Mouse (Mus musculus) ES-Bruce4 (cell line): ENCODE data around the gene Ppm1b. TPM values are rescaled to one million over a fixed set of nuclear protein-coding genes. Genes with fewer than 3 reads are reported as not detected.

Source experiments
- H3K27ac ChIP-seq: 2 replicates; pipeline ENCODE4 v1.5.1; 2012; ENCODE audit warnings: low read length, inconsistent platforms; ENCODE audit not compliant: insufficient read depth
- H3K27me3 ChIP-seq: 2 replicates; pipeline ENCODE4 v1.6.1; 2012; ENCODE audit warnings: mild to moderate bottlenecking, low read length, inconsistent platforms; ENCODE audit not compliant: control insufficient read depth, poor library complexity, insufficient read depth, severe bottlenecking
- H3K36me3 ChIP-seq: 2 replicates; pipeline ENCODE4 v1.6.1; 2012; ENCODE audit warnings: inconsistent platforms, mild to moderate bottlenecking, low read length, moderate library complexity; ENCODE audit not compliant: control insufficient read depth, poor library complexity, insufficient read depth, severe bottlenecking
- H3K4me1 ChIP-seq: one replicate; pipeline ENCODE4 v1.8.1; 2011; ENCODE audit warnings: low read length; ENCODE audit not compliant: control insufficient read depth, insufficient read depth
- H3K4me3 ChIP-seq: 2 replicates; pipeline ENCODE4 v1.5.1; 2011; ENCODE audit warnings: low read depth, mild to moderate bottlenecking, low read length
- H3K9ac ChIP-seq: 2 replicates; pipeline ENCODE4 v1.6.1; 2012; ENCODE audit warnings: low read depth, mild to moderate bottlenecking, inconsistent platforms; ENCODE audit not compliant: poor library complexity, severe bottlenecking
- H3K9me3 ChIP-seq: replicated peaks from 2 replicates; pipeline ENCODE4 v1.6.1; 2012; ENCODE audit warnings: mild to moderate bottlenecking, low read length, inconsistent platforms; ENCODE audit not compliant: control insufficient read depth, poor library complexity, insufficient read depth, severe bottlenecking
- CTCF ChIP-seq: IDR thresholded peaks from one replicate; pipeline ENCODE4 v1.8.1; 2011; ENCODE audit warnings: low read depth, low read length
- EP300 ChIP-seq: IDR thresholded peaks from 2 replicates; pipeline ENCODE4 v1.6.1; 2011; ENCODE audit warnings: low read depth, low read length; ENCODE audit not compliant: insufficient read depth
- POLR2A ChIP-seq: IDR thresholded peaks from one replicate; pipeline ENCODE4 v1.8.1; 2011; ENCODE audit warnings: low read length; ENCODE audit not compliant: insufficient read depth
- polyA plus RNA-seq: library from polyadenylated mRNA; stranded (reverse); fragments of >200 nt; gene quantifications from 2 replicates; pipeline ENCODE4 v1.2.4, GENCODE M21; 2011; ENCODE audit warnings: low read depth; ENCODE audit not compliant: missing spikeins, insufficient read depth, insufficient read length

Gene Ppm1b
- polyA plus RNA-seq, 1 experiment = 150 TPM

- Histone ChIP-seq H3K4me3 (no peak overlapping the region), H3K27ac (no peak overlapping the region), H3K9me3 (no peaks in the 10 kb centered on the region), H3K4me1 (no peaks in the 10 kb centered on the region), H3K9ac (no peak overlapping the region), H3K36me3 (no peaks in the 10 kb centered on the region), H3K27me3 (no peaks in the 10 kb centered on the region)
- no peak for TF ChIP-seq EP300
- TF ChIP-seq CTCF = no peak
- TF ChIP-seq POLR2A = no peak
Observed at GRCm38 (mm10) chr17:84940017-84940731, 16.4 kb upstream of the Ppm1b start.

- no peak for TF ChIP-seq CTCF
- peak; percentile 57; the same call in 1 of the 2 replicates for TF ChIP-seq EP300
- Histone ChIP-seq H3K4me1 (no peaks in the 10 kb centered on the region), H3K27me3 (no peaks in the 10 kb centered on the region), H3K36me3 (no peaks in the 10 kb centered on the region), H3K27ac (no peak overlapping the region), H3K4me3 (no peak overlapping the region), H3K9ac (no peak overlapping the region), H3K9me3 (no peaks in the 10 kb centered on the region)
Observed at GRCm38 (mm10) chr17:84941291-84941868, 15.2 kb upstream of the Ppm1b start.

GRCm38 (mm10) chr17:84942358-84943032 is 14.0 kb upstream of the Ppm1b start:
- Histone ChIP-seq H3K27me3 (no peaks in the 10 kb centered on the region), H3K9ac (no peak overlapping the region), H3K4me3 (no peak overlapping the region), H3K36me3 (no peaks in the 10 kb centered on the region), H3K4me1 (no peaks in the 10 kb centered on the region), H3K27ac (no peak overlapping the region), H3K9me3 (no peaks in the 10 kb centered on the region)
- TF ChIP-seq CTCF = no peak
- TF ChIP-seq EP300 = no peak

GRCm38 (mm10) chr17:84943033-84943393 is 13.5 kb upstream of the Ppm1b start:
- no peaks in the 10 kb centered on the region for H3K27me3 ChIP-seq

GRCm38 (mm10) chr17:84944348-84944747 is 12.2 kb upstream of the Ppm1b start:
- Histone ChIP-seq H3K4me3 (no peak overlapping the region), H3K36me3 (no peaks in the 10 kb centered on the region), H3K4me1 (no peaks in the 10 kb centered on the region), H3K9me3 (no peaks in the 10 kb centered on the region), H3K27ac (no peak overlapping the region), H3K9ac (no peak overlapping the region), H3K27me3 (no peaks in the 10 kb centered on the region)
- TF ChIP-seq POLR2A = no peak
- TF ChIP-seq CTCF = no peak
- TF ChIP-seq EP300 = no peak

More at GRCm38 (mm10) chr17:84943033-84943393, 13.5 kb upstream of the Ppm1b start:
- no peak overlapping the region for H3K9ac ChIP-seq
- no peak overlapping the region for H3K4me3 ChIP-seq
- TF ChIP-seq EP300 (no peak), CTCF (no peak), POLR2A (no peak)
- no peaks in the 10 kb centered on the region for H3K9me3 ChIP-seq
- no peak overlapping the region for H3K27ac ChIP-seq
- H3K36me3 ChIP-seq = no peaks in the 10 kb centered on the region
- no peaks in the 10 kb centered on the region for H3K4me1 ChIP-seq

GRCm38 (mm10) chr17:84952521-84952920 is 4.0 kb upstream of the Ppm1b start:
- Histone ChIP-seq H3K9ac (no peak overlapping the region), H3K36me3 (no peaks in the 10 kb centered on the region), H3K9me3 (no peaks in the 10 kb centered on the region), H3K27me3 (no peaks in the 10 kb centered on the region), H3K4me1 (no peaks in the 10 kb centered on the region), H3K4me3 (no peak overlapping the region), H3K27ac (no peak overlapping the region)
- TF ChIP-seq POLR2A (no peak), CTCF (no peak), EP300 (no peak)
